Mouse (Mus musculus) limb, embryonic 15.5 days (tissue): ENCODE data around the gene Cap2. TPM values are rescaled to one million over a fixed set of nuclear protein-coding genes. Genes with fewer than 3 reads are reported as not detected.
A peak's percentile ranks its signal among the peaks of the same experiment; 100 is the strongest.

Experiments
- ATAC-seq: fragments of 200-750 bp; cut with Nextera tagmentation; 2 replicates; pipeline ENCODE4 v1.8.0; 2017; ENCODE audit warnings: low read depth, moderate TSS enrichment; ENCODE audit not compliant: insufficient number of reproducible peaks, low FRiP score, low TSS enrichment
- H3K27ac ChIP-seq: fragments of 300-500 bp; sonication (generic); 2 replicates; pipeline ENCODE4 v1.5.1; 2015; ENCODE audit warnings: moderate library complexity, mild to moderate bottlenecking, inconsistent platforms
- H3K27me3 ChIP-seq: fragments of 300-500 bp; sonication (generic); 2 replicates; pipeline ENCODE4 v1.6.1; 2015; ENCODE audit warnings: inconsistent platforms
- H3K36me3 ChIP-seq: fragments of 300-500 bp; sonication (generic); 2 replicates; pipeline ENCODE4 v1.6.1; 2015; ENCODE audit warnings: inconsistent platforms
- H3K4me1 ChIP-seq: fragments of 300-500 bp; sonication (generic); 2 replicates; pipeline ENCODE4 v1.6.1; 2015; ENCODE audit warnings: inconsistent platforms
- H3K4me2 ChIP-seq: fragments of 300-500 bp; sonication (generic); 2 replicates; pipeline ENCODE4 v1.6.1; 2015; ENCODE audit warnings: mild to moderate bottlenecking, inconsistent platforms
- H3K4me3 ChIP-seq: fragments of 300-500 bp; sonication (generic); 2 replicates; pipeline ENCODE4 v1.5.1; 2015; ENCODE audit warnings: mild to moderate bottlenecking, inconsistent platforms
- H3K9ac ChIP-seq: fragments of 300-500 bp; sonication (generic); 2 replicates; pipeline ENCODE4 v1.6.1; 2015; ENCODE audit warnings: inconsistent platforms
- H3K9me3 ChIP-seq: fragments of 300-500 bp; sonication (generic); 2 replicates; pipeline ENCODE4 v1.6.1; 2016; ENCODE audit warnings: inconsistent platforms
- WGBS: fragments of 180-500 bp; shearing (Covaris S2); methylation state at CpG from one replicate; pipeline ENCODE4 v1.1.7; 2015; 5-methylcytosine and 5-hydroxymethylcytosine counted together
- polyA plus RNA-seq: library from polyadenylated mRNA; unstranded; fragments of >200 nt; fragmentation: Nextera tagmentation; extraction: Ambion mirVana; gene quantifications from 2 replicates; pipeline ENCODE4 v1.2.1, GENCODE M21; 2015

Cap2 gene
- polyA plus RNA-seq, 1 experiment from 2014 or later = 18.2 TPM

- Histone ChIP-seq H3K4me3 (no peak overlapping the region), H3K4me1 (no peaks in the 10 kb centered on the region), H3K9me3 (no peaks in the 10 kb centered on the region), H3K9ac (no peak overlapping the region), H3K27ac (no peak overlapping the region), H3K27me3 (no peaks in the 10 kb centered on the region), H3K4me2 (no peak overlapping the region), H3K36me3 (no peaks in the 10 kb centered on the region)
- ATAC-seq = no peak
- WGBS = 70% methylated on average over 6 of the region's 6 CpGs
Observed at GRCm38 (mm10) chr13:46613694-46614272, 112.1 kb downstream of the Cap2 start.

DNA sequence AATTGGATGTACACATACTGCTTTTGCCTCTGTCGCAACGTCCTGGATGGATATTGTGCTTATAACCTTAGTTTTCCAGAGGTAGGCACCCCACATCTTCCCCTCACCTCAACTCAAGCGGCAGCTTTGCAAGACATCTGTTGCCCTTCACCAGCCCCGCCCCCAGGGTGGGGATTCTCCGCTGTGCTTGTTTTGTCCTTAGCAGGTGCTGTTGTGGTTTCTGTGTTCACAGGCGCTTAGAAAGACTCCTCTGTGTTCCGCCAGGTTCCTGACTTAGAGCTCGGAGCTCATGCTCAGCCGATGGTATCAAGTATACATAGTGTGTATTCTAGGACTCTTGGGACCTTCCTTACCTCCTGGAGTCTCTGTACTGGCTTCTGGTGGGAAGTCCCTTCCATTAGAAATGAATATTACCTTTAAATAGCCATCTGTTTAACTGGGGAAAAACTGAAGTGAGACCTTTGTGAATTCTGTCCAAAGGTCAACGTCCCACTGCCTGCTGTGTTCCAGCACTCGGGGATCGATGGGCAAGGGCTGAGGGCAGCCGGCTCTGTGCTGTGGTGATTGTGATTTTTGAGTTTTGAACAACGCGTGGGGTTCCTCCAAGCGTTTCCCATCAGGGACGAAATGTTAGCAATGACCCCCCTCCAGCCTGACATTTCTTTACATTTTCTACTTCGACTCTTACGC lies 115.2 kb downstream of the Cap2 start:
- H3K27ac ChIP-seq = no peak overlapping the region
- 81% methylated on average over 19 of the region's 19 CpGs for WGBS
- no peak overlapping the region for H3K9ac ChIP-seq
- H3K4me1 ChIP-seq = peaks cover 12% of the 10 kb centered on the region; the same call in 1 of the 2 replicates
- no peaks in the 10 kb centered on the region for H3K27me3 ChIP-seq
- no peak overlapping the region for H3K4me2 ChIP-seq
- H3K36me3 ChIP-seq = no peaks in the 10 kb centered on the region
- H3K4me3 ChIP-seq = no peak overlapping the region
- ATAC-seq = no peak
- H3K9me3 ChIP-seq = no peaks in the 10 kb centered on the region

DNA sequence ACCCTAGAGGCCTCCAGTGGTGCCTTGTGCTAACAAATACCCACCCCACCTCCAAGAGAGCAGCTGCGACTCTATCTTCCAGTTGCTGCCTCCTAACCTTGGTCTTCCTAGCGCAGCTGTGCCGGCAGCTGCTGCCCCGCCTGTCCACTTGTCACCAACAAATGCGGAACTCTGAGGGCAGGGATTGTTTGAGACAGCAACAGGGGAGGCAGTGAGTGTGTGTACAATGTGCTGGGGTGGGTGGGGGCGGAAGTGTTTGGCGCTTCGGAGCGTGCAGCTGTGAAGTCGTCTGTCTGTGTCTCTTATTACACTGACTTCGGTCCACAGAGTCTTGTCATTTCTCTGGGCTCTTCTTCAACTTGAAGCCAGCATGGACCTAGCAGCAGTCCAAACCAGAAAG lies 118.0 kb downstream of the Cap2 start:
- H3K4me1 ChIP-seq = peaks cover 12% of the 10 kb centered on the region; the same call in 1 of the 2 replicates
- no peaks in the 10 kb centered on the region for H3K27me3 ChIP-seq
- H3K9ac ChIP-seq = no peak overlapping the region
- H3K4me2 ChIP-seq = no peak overlapping the region
- H3K4me3 ChIP-seq = no peak overlapping the region
- H3K9me3 ChIP-seq = no peaks in the 10 kb centered on the region
- 44% methylated on average over 11 of the region's 11 CpGs for WGBS
- H3K27ac ChIP-seq = no peak overlapping the region
- no peaks in the 10 kb centered on the region for H3K36me3 ChIP-seq
- peak; percentile 80 for ATAC-seq

GRCm38 (mm10) chr13:46620964-46621757 lies 119.5 kb downstream of the Cap2 start:
- ATAC-seq = no peak
- peaks cover 12% of the 10 kb centered on the region; the same call in 1 of the 2 replicates for H3K4me1 ChIP-seq
- H3K36me3 ChIP-seq = no peaks in the 10 kb centered on the region
- no peak overlapping the region for H3K4me3 ChIP-seq
- no peaks in the 10 kb centered on the region for H3K27me3 ChIP-seq
- WGBS = 70% methylated on average over 7 of the region's 7 CpGs
- H3K9ac ChIP-seq = no peak overlapping the region
- no peak overlapping the region for H3K4me2 ChIP-seq
- H3K27ac ChIP-seq = no peak overlapping the region
- H3K9me3 ChIP-seq = no peaks in the 10 kb centered on the region

DNA sequence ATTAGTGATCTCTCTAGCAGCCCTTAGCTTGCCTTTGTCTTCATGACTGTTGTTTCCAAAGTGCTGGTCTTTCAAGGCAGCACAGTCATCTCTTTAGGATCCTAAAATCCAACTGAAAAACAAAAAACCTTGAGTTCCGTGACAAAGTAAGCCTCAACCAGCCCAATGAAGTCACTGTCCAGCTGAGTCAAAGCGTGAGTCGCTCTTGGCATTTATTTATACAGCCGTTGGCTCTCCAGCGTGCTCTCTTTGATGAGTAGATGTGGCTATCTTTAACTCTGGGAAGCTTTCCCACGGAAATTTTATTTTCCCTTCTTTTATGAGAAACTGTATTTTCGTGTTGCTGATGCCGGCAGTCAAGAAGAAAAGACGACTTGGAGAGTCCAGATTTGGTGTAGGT lies 125.0 kb downstream of the Cap2 start:
- Histone ChIP-seq H3K9me3 (no peaks in the 10 kb centered on the region), H3K36me3 (no peaks in the 10 kb centered on the region), H3K4me3 (no peak overlapping the region), H3K27me3 (no peaks in the 10 kb centered on the region), H3K4me2 (no peak overlapping the region), H3K27ac (no peak overlapping the region), H3K4me1 (peaks cover 3% of the 10 kb centered on the region; the same call in 1 of the 2 replicates), H3K9ac (no peak overlapping the region)
- 56% methylated on average over 9 of the region's 9 CpGs for WGBS
- ATAC-seq = no peak

DNA sequence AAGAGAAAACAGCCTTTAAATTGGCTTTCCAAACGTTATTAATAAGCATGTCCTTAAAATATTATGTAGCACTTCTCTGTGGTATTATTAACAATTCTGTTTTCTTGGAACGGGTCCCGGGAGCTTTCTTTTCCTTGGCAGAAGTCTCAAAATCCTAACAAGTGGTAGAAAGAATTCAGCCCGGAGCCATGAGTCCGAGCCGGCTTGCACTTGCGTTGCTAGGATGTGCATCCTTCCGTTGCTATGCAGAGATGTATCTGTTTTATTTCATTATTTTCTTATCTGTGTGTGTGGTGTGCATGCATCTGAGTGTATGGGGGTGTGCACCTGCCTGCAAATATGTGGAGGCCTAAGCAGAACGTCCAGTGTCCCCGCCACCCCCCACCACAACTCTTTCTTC lies 126.2 kb downstream of the Cap2 start:
- Histone ChIP-seq H3K4me2 (no peak overlapping the region), H3K9me3 (no peaks in the 10 kb centered on the region), H3K9ac (no peak overlapping the region), H3K36me3 (no peaks in the 10 kb centered on the region), H3K4me1 (peaks cover 3% of the 10 kb centered on the region; the same call in 1 of the 2 replicates), H3K4me3 (no peak overlapping the region), H3K27ac (no peak overlapping the region), H3K27me3 (no peaks in the 10 kb centered on the region)
- ATAC-seq = no peak
- WGBS = 52% methylated on average over 10 of the region's 10 CpGs

DNA sequence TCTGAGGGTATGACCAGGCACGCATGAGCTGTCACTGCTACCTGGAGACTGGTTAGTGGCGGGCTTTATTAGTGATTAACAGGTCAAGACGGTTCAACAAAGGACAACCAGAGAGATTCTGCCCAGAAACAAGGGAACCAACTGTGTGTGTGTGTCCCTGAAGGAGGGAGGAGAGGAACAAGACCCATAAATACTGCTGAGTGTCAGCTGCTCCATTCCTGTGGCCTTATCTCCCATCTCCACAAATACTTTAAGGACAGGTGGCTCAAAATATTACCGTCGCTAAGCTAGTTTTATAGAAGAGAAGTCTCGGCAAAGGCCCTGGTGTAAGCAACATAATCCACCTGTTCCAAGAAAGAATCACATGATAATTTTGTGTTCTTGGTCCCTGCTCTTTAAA lies 127.7 kb downstream of the Cap2 start:
- Histone ChIP-seq H3K36me3 (no peaks in the 10 kb centered on the region), H3K4me2 (no peak overlapping the region), H3K27me3 (no peaks in the 10 kb centered on the region), H3K4me3 (no peak overlapping the region), H3K4me1 (peaks cover 14% of the 10 kb centered on the region), H3K9ac (no peak overlapping the region), H3K27ac (no peak overlapping the region), H3K9me3 (no peaks in the 10 kb centered on the region)
- no peak for ATAC-seq
- WGBS = 72% methylated on average over 6 of the region's 6 CpGs

- no peak for ATAC-seq
- Histone ChIP-seq H3K4me2 (no peak overlapping the region), H3K4me3 (no peak overlapping the region), H3K27ac (no peak overlapping the region), H3K27me3 (no peaks in the 10 kb centered on the region), H3K36me3 (no peaks in the 10 kb centered on the region; the same call in 1 of the 2 replicates), H3K9me3 (no peaks in the 10 kb centered on the region), H3K9ac (no peak overlapping the region), H3K4me1 (peaks cover 11% of the 10 kb centered on the region)
- 62% methylated on average over 4 of the region's 4 CpGs for WGBS
Observed at GRCm38 (mm10) chr13:46632796-46633195, 131.1 kb downstream of the Cap2 start.

DNA sequence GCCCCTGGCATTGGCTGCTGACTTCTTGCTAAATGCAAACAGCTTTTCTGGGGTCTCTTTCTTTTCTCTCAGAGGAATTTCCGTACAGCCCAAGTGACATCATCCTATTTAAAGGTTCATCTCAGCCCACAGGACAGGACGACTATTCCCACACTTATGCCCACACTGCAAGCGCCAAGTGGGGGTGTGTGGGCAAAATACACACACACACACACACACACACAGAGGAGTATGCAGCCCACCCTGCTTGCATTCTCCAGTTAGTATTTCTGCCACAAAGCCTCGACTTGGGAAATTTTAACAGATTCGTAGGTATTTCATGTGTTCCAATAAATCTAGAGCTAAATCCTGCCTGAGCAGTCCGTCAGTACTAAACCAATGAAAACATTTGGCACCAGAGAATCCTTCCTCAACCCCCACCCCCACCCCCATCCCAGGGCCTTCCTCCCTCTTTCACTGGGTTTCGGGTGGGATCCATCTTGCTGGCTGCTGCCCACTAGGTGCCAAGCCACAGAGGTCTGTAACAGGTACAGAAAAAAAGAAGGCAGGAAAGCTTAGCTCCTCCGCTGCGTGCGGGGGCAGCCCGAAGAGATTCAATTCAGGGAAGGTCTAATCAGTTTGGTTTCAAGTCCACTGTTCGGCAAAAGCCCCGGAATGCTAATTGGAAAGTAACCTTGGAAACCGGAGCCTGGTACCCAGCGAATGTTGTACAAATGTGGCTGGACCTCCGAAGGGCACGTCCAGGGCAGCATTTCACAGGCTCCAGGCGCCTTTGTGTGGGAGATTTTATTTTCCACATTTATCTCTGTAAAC lies 131.9 kb downstream of the Cap2 start:
- whole genome bisulfite sequencing = 33% methylated on average over 18 of the region's 18 CpGs
- Histone ChIP-seq H3K27ac (no peak overlapping the region), H3K4me1 (peaks cover 11% of the 10 kb centered on the region), H3K27me3 (no peaks in the 10 kb centered on the region), H3K36me3 (no peaks in the 10 kb centered on the region; the same call in 1 of the 2 replicates), H3K9ac (no peak overlapping the region), H3K9me3 (no peaks in the 10 kb centered on the region), H3K4me3 (no peak overlapping the region; the same call in 1 of the 2 replicates), H3K4me2 (peak overlapping the region; percentile 34)
- peak; percentile 55; the same call in 1 of the 2 replicates for ATAC-seq

DNA sequence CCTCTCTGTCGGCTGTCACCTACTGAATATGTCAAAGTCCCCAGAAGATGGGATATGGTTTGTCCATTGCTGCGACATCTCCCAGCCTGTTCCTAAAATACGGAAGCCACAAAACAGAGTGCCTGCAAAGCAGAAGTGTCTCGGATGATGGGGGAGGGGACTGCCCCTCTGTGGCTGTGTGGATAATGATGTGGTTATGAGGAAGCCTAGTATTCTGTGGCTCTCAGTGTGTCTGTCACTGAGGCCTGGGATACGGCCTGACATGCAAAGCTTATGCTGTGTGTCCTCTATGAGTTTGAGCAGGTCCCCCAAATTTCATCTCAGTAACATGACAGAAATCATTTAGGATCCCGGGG lies 132.5 kb downstream of the Cap2 start:
- no peak overlapping the region for H3K27ac ChIP-seq
- WGBS = 56% methylated on average over 6 of the region's 6 CpGs
- H3K4me1 ChIP-seq = peaks cover 11% of the 10 kb centered on the region
- no peak overlapping the region for H3K9ac ChIP-seq
- H3K4me2 ChIP-seq = peak overlapping the region; percentile 34; the same call in 1 of the 2 replicates
- H3K36me3 ChIP-seq = no peaks in the 10 kb centered on the region; the same call in 1 of the 2 replicates
- H3K27me3 ChIP-seq = no peaks in the 10 kb centered on the region
- H3K4me3 ChIP-seq = no peak overlapping the region
- ATAC-seq = no peak
- H3K9me3 ChIP-seq = no peaks in the 10 kb centered on the region

DNA sequence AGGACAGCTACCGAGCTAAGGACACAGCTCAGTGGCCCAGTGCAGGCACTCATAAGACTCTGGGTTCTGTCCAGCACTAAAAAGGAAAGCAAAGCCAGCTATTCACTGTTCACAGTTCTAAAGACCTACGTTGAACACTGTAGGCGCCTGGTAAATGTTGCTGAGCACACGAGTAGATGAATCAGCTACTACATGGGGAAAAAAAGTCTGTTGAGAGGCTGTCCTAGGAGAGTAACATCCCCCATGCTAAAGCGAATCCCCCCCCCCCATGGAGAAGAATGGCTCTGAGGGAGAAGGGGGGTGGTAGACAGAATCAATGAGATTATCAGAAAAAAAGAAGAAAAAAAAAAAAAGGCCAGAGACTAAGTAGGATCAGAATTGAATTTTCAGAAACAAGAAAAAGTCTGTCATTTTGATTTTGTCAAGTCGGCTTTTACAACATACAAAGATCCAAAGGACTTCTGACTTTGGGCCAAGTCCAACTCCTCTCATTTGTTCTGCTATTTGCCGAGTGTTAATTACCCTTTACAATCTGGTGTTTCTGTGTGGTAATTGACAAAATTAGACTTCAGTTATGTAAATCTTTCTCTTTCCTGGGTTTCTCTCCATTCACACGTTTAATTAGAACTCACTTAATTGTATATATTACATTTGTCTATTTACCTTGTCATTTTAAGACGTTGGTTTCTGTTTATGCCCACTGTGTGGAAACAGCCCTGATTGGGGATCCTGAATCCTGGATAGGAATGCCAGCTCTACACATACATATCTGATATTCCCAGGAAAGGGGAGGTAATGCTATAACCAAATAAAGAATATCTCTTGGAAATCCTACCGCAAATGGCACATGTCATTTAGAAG lies 139.2 kb downstream of the Cap2 start:
- H3K4me1 ChIP-seq = no peaks in the 10 kb centered on the region
- H3K9me3 ChIP-seq = no peaks in the 10 kb centered on the region
- no peak overlapping the region for H3K4me3 ChIP-seq
- no peak overlapping the region for H3K27ac ChIP-seq
- whole genome bisulfite sequencing = 86% methylated on average over 10 of the region's 10 CpGs
- H3K4me2 ChIP-seq = no peak overlapping the region
- no peaks in the 10 kb centered on the region; the same call in 1 of the 2 replicates for H3K36me3 ChIP-seq
- H3K9ac ChIP-seq = no peak overlapping the region
- H3K27me3 ChIP-seq = no peaks in the 10 kb centered on the region
- no peak for ATAC-seq
